Mouse (Mus musculus): ENCODE measurements at regions not wholly inside any gene's neighbourhood (a gene's known extent, or its start where the extent isn't known, plus 50 kb on each side); places are given as distances from the start of the nearest gene placed in this dataset.

- H3K36me3 ChIP-seq (ENCODE audit: control insufficient read depth, insufficient read depth, low read length) = no peaks in the 10 kb centered on the region
- TF ChIP-seq POLR2A (IDR thresholded peaks at IDR 0.05; ENCODE audit: borderline replicate concordance, extremely low read depth, insufficient read depth, insufficient read length) = no peak
- WGBS = 12% methylated on average over 6 of the region's 6 CpGs
- no peak overlapping the region; the same call in 1 of the 2 replicates for H3K27ac ChIP-seq (replicated peaks; ENCODE audit: low read depth, low read length)
- no peaks in the 10 kb centered on the region for H3K9me3 ChIP-seq (ENCODE audit: control insufficient read depth, low read length)
- no peaks in the 10 kb centered on the region for H3K27me3 ChIP-seq (ENCODE audit: control insufficient read depth, insufficient read depth, low read length)
- H3K9ac ChIP-seq (ENCODE audit: low read depth, low read length, severe bottlenecking) = no peak overlapping the region
- ATAC-seq (ENCODE audit: low FRiP score, low read depth) (peak; percentile 75; the same call in 1 of the 2 replicates), DNase-seq (ENCODE audit: low spot score) (peak; percentile 81)
- no peak overlapping the region for H3K4me3 ChIP-seq (replicated peaks; ENCODE audit: low read length)
- no peak overlapping the region for H3K4me2 ChIP-seq (replicated peaks; ENCODE audit: low read depth, low read length, severe bottlenecking)
- peaks cover 9% of the 10 kb centered on the region for H3K4me1 ChIP-seq (ENCODE audit: control insufficient read depth, insufficient read depth, low read length)
These were observed 70.8 kb upstream of the Rnd3 start for GRCm38 (mm10) chr2:51219714-51220113.

DNA sequence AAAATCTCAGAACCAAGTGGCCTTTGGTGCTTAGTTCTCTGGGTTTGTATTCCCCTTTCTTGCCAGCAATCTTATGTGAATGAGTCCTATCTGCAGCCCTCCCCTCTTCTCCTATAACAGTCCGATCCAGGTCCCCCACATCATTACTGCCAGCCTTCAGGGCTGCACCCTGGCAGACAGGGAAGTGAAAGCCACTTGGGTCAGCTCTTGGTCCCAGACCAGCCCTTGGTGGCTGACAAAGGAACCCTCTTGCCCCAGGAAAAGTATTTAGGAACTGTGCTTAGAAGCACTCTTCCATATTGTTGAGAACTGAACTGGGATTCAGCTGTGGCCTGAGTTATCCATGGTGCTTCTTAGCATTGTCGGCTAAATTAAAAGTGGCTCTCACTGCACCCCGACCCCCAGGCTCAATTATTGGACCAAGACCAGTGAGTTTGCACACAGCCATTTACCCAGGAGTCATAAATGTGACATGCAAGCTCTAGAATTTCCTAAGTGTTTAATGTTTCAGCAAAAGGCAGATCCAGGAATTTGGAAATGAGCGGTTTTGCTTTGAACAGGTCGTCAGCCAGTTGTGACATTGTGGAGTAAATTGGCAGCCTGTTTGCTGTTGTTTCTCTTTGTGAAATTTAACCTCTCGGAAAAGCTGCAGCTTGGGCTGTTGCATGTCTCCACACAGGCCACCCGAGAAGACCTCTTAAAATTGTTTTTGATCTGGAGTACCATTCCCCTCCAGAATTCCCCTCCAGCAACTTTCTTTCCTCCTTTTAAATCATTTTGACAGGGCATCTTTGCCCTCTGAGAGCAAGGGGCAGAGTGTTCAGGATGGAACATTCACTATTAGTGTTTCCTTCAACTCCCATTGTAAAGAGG lies 58.5 kb upstream of the Rnd3 start:
- ATAC-seq (ENCODE audit: low FRiP score, low read depth) = no peak
- Histone ChIP-seq H3K9ac (ENCODE audit: low read depth, low read length, severe bottlenecking) (no peak overlapping the region; the same call in 1 of the 2 replicates), H3K27me3 (ENCODE audit: control insufficient read depth, insufficient read depth, low read length) (no peaks in the 10 kb centered on the region), H3K36me3 (ENCODE audit: control insufficient read depth, insufficient read depth, low read length) (no peaks in the 10 kb centered on the region), H3K4me3 (replicated peaks; ENCODE audit: low read length) (no peak overlapping the region), H3K27ac (replicated peaks; ENCODE audit: low read depth, low read length) (no peak overlapping the region), H3K9me3 (ENCODE audit: control insufficient read depth, low read length) (no peaks in the 10 kb centered on the region), H3K4me1 (ENCODE audit: control insufficient read depth, insufficient read depth, low read length) (peaks cover 9% of the 10 kb centered on the region), H3K4me2 (replicated peaks; ENCODE audit: low read depth, low read length, severe bottlenecking) (no peak overlapping the region)
- TF ChIP-seq POLR2A (IDR thresholded peaks at IDR 0.05; ENCODE audit: borderline replicate concordance, extremely low read depth, insufficient read depth, insufficient read length) = no peak
- WGBS = 17% methylated on average over 7 of the region's 7 CpGs
- no peak for DNase-seq (ENCODE audit: low spot score)

DNA sequence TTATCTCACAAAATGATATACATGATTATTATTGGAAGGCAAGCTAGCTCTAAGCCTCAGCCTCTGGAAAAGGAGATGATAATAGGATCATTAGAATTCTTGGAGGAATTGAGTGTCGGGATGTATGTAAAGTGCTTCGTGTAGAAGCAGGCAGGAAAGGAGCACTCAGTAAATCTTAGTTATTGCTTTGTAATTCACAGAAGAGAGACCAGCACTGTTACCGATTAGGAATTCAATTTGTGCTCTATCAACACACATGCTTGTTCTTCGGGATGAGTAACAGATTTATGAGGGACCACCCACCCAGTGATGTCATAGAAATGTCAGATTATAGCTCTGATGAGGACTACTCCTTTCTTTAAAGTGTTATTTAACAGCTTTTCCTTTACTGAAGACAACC lies 57.4 kb upstream of the Rnd3 start:
- no peak overlapping the region for H3K4me2 ChIP-seq (replicated peaks; ENCODE audit: low read depth, low read length, severe bottlenecking)
- peaks cover 9% of the 10 kb centered on the region for H3K4me1 ChIP-seq (ENCODE audit: control insufficient read depth, insufficient read depth, low read length)
- no peak overlapping the region for H3K4me3 ChIP-seq (replicated peaks; ENCODE audit: low read length)
- H3K27ac ChIP-seq (replicated peaks; ENCODE audit: low read depth, low read length) = no peak overlapping the region
- H3K27me3 ChIP-seq (ENCODE audit: control insufficient read depth, insufficient read depth, low read length) = no peaks in the 10 kb centered on the region
- H3K36me3 ChIP-seq (ENCODE audit: control insufficient read depth, insufficient read depth, low read length) = no peaks in the 10 kb centered on the region
- no peak for TF ChIP-seq POLR2A (IDR thresholded peaks at IDR 0.05; ENCODE audit: borderline replicate concordance, extremely low read depth, insufficient read depth, insufficient read length)
- H3K9me3 ChIP-seq (ENCODE audit: control insufficient read depth, low read length) = no peaks in the 10 kb centered on the region
- WGBS = 7% methylated on average over 4 of the region's 4 CpGs
- DNase-seq (ENCODE audit: low spot score) = peak; percentile 38
- H3K9ac ChIP-seq (ENCODE audit: low read depth, low read length, severe bottlenecking) = no peak overlapping the region
- no peak for ATAC-seq (ENCODE audit: low FRiP score, low read depth)

All from limb, embryonic 14.5 days (tissue).